Mouse (Mus musculus) forebrain, embryonic 15.5 days (tissue): ENCODE measurements around the gene Scn10a. TPM values are rescaled to one million over a fixed set of nuclear protein-coding genes. Genes with fewer than 3 reads are reported as not detected.

Source experiments
- ATAC-seq: fragments of 200-750 bp; cut with Nextera tagmentation; replicated peaks from 2 replicates; pipeline ENCODE4 v1.8.0; 2017; ENCODE audit warnings: mild to moderate bottlenecking, moderate TSS enrichment, moderate library complexity
- H3K27ac ChIP-seq: fragments of 300-500 bp; sonication (generic); replicated peaks from 2 replicates; pipeline ENCODE4 v1.5.1; 2015; ENCODE audit warnings: mild to moderate bottlenecking, inconsistent platforms
- H3K27me3 ChIP-seq: fragments of 300-500 bp; sonication (generic); 2 replicates; pipeline ENCODE4 v1.6.1; 2015; ENCODE audit warnings: inconsistent platforms
- H3K36me3 ChIP-seq: fragments of 300-500 bp; sonication (generic); 2 replicates; pipeline ENCODE4 v1.6.1; 2015; ENCODE audit warnings: mild to moderate bottlenecking, inconsistent platforms
- H3K4me1 ChIP-seq: fragments of 300-500 bp; sonication (generic); 2 replicates; pipeline ENCODE4 v1.6.1; 2015; ENCODE audit warnings: inconsistent platforms
- H3K4me2 ChIP-seq: fragments of 300-500 bp; sonication (generic); replicated peaks from 2 replicates; pipeline ENCODE4 v1.6.1; 2015; ENCODE audit warnings: mild to moderate bottlenecking, inconsistent platforms
- H3K4me3 ChIP-seq: fragments of 300-500 bp; sonication (generic); 2 replicates; pipeline ENCODE4 v1.5.1; 2015; ENCODE audit warnings: mild to moderate bottlenecking, inconsistent platforms
- H3K9ac ChIP-seq: fragments of 300-500 bp; sonication (generic); replicated peaks from 2 replicates; pipeline ENCODE4 v1.6.1; 2015; ENCODE audit warnings: mild to moderate bottlenecking, inconsistent platforms
- H3K9me3 ChIP-seq: fragments of 300-500 bp; sonication (generic); 2 replicates; pipeline ENCODE4 v1.6.1; 2016; ENCODE audit warnings: inconsistent platforms
- WGBS: fragments of 180-500 bp; shearing (Covaris S2); methylation state at CpG from one replicate; pipeline ENCODE4 v1.1.7; 2015; ENCODE audit warnings: mixed read lengths; 5-methylcytosine and 5-hydroxymethylcytosine counted together
- polyA plus RNA-seq: library from polyadenylated mRNA; unstranded; fragments of >200 nt; fragmentation: Nextera tagmentation; extraction: Ambion mirVana; gene quantifications from 2 replicates; pipeline ENCODE4 v1.2.1, GENCODE M21; 2015

Scn10a gene
- polyA plus RNA-seq, 1 experiment from 2014 or later = 0.20 TPM

DNA sequence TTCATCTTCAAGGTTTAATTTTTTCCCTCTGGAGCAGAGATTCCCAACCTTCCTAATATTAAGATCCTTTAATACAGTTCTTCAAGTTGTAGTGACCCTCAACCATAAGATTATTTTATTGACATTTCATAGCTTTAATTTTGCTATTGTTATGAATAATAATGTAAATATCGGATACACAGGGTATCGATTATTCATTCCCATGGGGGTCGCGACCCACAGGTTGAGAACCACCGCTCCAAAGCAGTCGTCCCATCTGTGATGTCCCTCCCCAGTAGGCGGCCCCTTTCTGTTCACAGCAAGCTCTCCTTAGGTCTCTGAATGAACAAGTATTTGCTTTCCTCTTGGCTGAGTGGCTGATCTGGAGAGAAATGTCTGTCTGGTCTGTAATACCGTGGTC, 129.5 kb downstream of the Scn10a start:
- 93% methylated on average over 8 of the region's 8 CpGs for WGBS
- ATAC-seq = no peak
- no peaks in the 10 kb centered on the region for H3K9me3 ChIP-seq
- no peak overlapping the region for H3K27ac ChIP-seq
- H3K27me3 ChIP-seq = no peaks in the 10 kb centered on the region
- peaks cover 5% of the 10 kb centered on the region; the same call in 1 of the 2 replicates for H3K4me1 ChIP-seq
- no peak overlapping the region for H3K4me3 ChIP-seq
- no peak overlapping the region for H3K4me2 ChIP-seq
- H3K9ac ChIP-seq = no peak overlapping the region
- H3K36me3 ChIP-seq = no peaks in the 10 kb centered on the region

- H3K4me3 ChIP-seq = no peak overlapping the region
- H3K36me3 ChIP-seq = no peaks in the 10 kb centered on the region
- no peaks in the 10 kb centered on the region for H3K9me3 ChIP-seq
- no peak overlapping the region for H3K27ac ChIP-seq
- 46% methylated on average over 26 of the region's 26 CpGs for WGBS
- peaks cover 5% of the 10 kb centered on the region; the same call in 1 of the 2 replicates for H3K4me1 ChIP-seq
- no peaks in the 10 kb centered on the region for H3K27me3 ChIP-seq
- no peak overlapping the region for H3K9ac ChIP-seq
- ATAC-seq = no peak
- H3K4me2 ChIP-seq = no peak overlapping the region
Measured at GRCm38 (mm10) chr9:119588763-119589449, 130.2 kb downstream of the Scn10a start.

GRCm38 (mm10) chr9:119580668-119581067, 138.5 kb downstream of the Scn10a start:
- no peaks in the 10 kb centered on the region for H3K36me3 ChIP-seq
- no peak overlapping the region for H3K4me3 ChIP-seq
- H3K9me3 ChIP-seq = no peaks in the 10 kb centered on the region
- peaks cover 16% of the 10 kb centered on the region for H3K4me1 ChIP-seq
- H3K27me3 ChIP-seq = peaks cover 37% of the 10 kb centered on the region
- no peak overlapping the region for H3K4me2 ChIP-seq
- no peak overlapping the region for H3K9ac ChIP-seq
- H3K27ac ChIP-seq = no peak overlapping the region
- 2% methylated on average over 6 of the region's 6 CpGs for WGBS
- peak; percentile 57; the same call in 1 of the 2 replicates for ATAC-seq

- no peak overlapping the region for H3K27ac ChIP-seq
- H3K27me3 ChIP-seq = peaks cover 37% of the 10 kb centered on the region
- H3K4me1 ChIP-seq = peaks cover 16% of the 10 kb centered on the region
- no peaks in the 10 kb centered on the region for H3K36me3 ChIP-seq
- no peak overlapping the region for H3K4me3 ChIP-seq
- H3K4me2 ChIP-seq = no peak overlapping the region
- H3K9me3 ChIP-seq = no peaks in the 10 kb centered on the region
- WGBS = 87% methylated on average over 17 of the region's 17 CpGs
- H3K9ac ChIP-seq = no peak overlapping the region
- ATAC-seq = 0 out of 2 replicates have a peak, but pooled peaks have one; percentile 18
Measured at GRCm38 (mm10) chr9:119580187-119580586, 138.9 kb downstream of the Scn10a start.

DNA sequence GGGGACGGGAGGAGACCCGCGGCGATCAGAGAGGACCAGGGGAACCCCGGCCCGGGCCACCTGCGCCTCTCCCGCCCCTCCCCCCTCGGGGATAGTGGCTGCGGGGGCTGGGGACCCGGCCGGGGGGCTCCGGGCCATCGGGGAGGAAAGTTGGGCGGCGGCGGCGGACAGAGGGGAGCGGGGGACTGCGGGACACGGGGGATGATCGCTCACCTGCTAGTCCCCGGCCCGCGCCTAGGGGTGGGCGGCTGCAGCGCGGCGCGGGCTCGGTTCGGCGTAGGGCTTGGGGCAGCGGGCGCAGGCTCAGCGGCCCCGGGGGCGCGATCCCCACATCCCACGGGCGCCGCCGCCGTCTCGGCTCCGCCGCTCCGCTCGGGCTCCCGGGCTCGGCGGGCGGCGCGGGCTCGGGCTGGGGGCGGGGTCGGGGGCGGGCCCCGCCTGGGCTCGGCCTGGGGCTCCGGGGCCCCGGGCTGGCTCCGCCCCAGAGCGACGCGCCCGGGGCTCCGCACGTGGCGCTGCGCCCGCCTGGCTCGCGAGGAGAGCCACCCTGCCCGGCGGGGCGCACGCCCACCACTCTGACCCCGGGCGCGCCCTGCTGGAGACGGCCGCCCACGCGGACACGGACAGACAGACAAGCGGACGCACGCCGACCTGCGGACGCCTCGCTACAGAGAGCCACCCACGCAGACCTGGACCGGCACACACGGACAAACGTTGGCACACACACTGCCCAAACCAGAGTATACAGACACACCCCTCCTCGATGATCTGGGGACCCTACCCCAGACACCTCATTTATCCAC, 140.3 kb downstream of the Scn10a start, which contains the start of gene Scn5a:
TSS of gene Scn5a (minus strand) at position 381 of the 803 bp plus-strand sequence.
- H3K27me3 ChIP-seq = peaks cover 42% of the 10 kb centered on the region
- peak; percentile 53 for ATAC-seq
- H3K9ac ChIP-seq = peak within 1 kb of the TSS; percentile 56
- no peaks in the 10 kb centered on the region for H3K36me3 ChIP-seq
- under 1% methylated on average over 50 of the region's 99 CpGs for WGBS
- H3K4me3 ChIP-seq = peak within 1 kb of the TSS; percentile 58
- H3K27ac ChIP-seq = no peak within 1 kb of the TSS
- peaks cover 16% of the 10 kb centered on the region for H3K4me1 ChIP-seq
- H3K9me3 ChIP-seq = no peaks in the 10 kb centered on the region
- peak within 1 kb of the TSS; percentile 98 for H3K4me2 ChIP-seq

GRCm38 (mm10) chr9:119578311-119578635, 140.8 kb downstream of the Scn10a start:
- Histone ChIP-seq H3K4me3 (peak overlapping the region; percentile 58), H3K36me3 (no peaks in the 10 kb centered on the region)

GRCm38 (mm10) chr9:119576977-119577376, 142.1 kb downstream of the Scn10a start:
- H3K27me3 ChIP-seq = peaks cover 42% of the 10 kb centered on the region
- no peak for ATAC-seq
- peaks cover 34% of the 10 kb centered on the region for H3K4me1 ChIP-seq
- no peak overlapping the region for H3K4me2 ChIP-seq
- H3K4me3 ChIP-seq = no peak overlapping the region
- H3K9ac ChIP-seq = no peak overlapping the region
- no peaks in the 10 kb centered on the region for H3K9me3 ChIP-seq
- no peak overlapping the region for H3K27ac ChIP-seq
- 85% methylated on average over 2 of the region's 2 CpGs for WGBS
- no peaks in the 10 kb centered on the region for H3K36me3 ChIP-seq

More at GRCm38 (mm10) chr9:119578311-119578635, 140.8 kb downstream of the Scn10a start:
- Histone ChIP-seq H3K27ac (no peak overlapping the region), H3K27me3 (peaks cover 42% of the 10 kb centered on the region), H3K4me2 (peak overlapping the region; percentile 98), H3K9ac (peak overlapping the region; percentile 56), H3K4me1 (peaks cover 21% of the 10 kb centered on the region), H3K9me3 (no peaks in the 10 kb centered on the region)
- ATAC-seq = 0 out of 2 replicates have a peak, but pooled peaks have one; percentile 3
- WGBS = under 1% methylated on average over 24 of the region's 24 CpGs

GRCm38 (mm10) chr9:119575732-119576131, 143.4 kb downstream of the Scn10a start:
- no peak for ATAC-seq
- Histone ChIP-seq H3K4me1 (peaks cover 47% of the 10 kb centered on the region), H3K4me3 (no peak overlapping the region), H3K27ac (no peak overlapping the region), H3K4me2 (no peak overlapping the region), H3K9ac (no peak overlapping the region), H3K27me3 (peaks cover 42% of the 10 kb centered on the region), H3K9me3 (no peaks in the 10 kb centered on the region), H3K36me3 (no peaks in the 10 kb centered on the region)
- WGBS = 67% methylated on average over 9 of the region's 9 CpGs

DNA sequence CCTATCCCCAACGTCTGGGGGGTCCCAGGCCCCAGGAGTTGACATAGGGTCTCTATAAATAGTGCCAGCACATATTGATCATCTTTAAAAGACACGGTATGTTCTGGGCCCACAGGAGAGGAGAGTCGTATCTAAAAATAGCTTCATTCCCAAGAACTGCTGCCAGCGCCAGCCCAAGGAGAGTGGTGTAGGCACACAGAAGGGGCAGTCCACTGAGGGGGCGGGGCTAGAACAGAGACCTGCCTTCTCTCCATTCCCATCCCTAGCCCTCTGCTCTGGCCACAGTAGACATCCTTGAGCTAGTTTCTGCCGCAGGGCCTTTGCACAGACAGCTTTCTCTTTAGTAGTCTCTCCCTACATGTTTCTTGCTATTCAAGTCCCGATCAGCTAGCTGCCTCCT, 144.8 kb downstream of the Scn10a start:
- H3K4me1 ChIP-seq = peaks cover 46% of the 10 kb centered on the region

DNA sequence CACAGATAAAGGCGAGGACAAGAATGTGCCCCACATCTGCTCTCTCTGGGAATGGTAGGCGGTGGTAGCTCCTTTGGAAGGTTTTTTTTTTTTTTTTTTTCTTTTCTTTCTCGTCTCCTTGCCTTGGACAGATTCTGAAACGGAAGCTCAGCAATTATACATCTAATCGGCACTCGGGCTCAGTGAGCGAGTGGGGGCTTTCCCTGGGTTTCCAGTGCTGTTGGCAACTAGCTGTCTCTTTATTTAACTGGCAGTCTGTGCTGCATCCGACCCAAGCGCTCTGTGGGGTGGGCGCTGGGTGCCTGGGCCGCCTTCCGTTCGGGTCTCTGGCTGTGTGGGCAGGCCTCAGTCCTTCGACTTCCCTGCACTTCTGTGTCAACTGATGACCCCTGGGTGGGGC, 146.1 kb downstream of the Scn10a start:
- 18% methylated on average over 14 of the region's 14 CpGs for WGBS
- Histone ChIP-seq H3K4me1 (peaks cover 34% of the 10 kb centered on the region), H3K27ac (no peak overlapping the region), H3K27me3 (peaks cover 18% of the 10 kb centered on the region), H3K4me2 (no peak overlapping the region), H3K9ac (no peak overlapping the region), H3K4me3 (no peak overlapping the region), H3K9me3 (no peaks in the 10 kb centered on the region), H3K36me3 (no peaks in the 10 kb centered on the region)
- ATAC-seq = no peak

More for the DNA sequence above, 144.8 kb downstream of the Scn10a start:
- H3K4me3 ChIP-seq = no peak overlapping the region
- no peak for ATAC-seq
- no peak overlapping the region for H3K27ac ChIP-seq
- 71% methylated on average over 7 of the region's 7 CpGs for WGBS
- H3K27me3 ChIP-seq = peaks cover 31% of the 10 kb centered on the region
- no peaks in the 10 kb centered on the region for H3K36me3 ChIP-seq
- H3K9ac ChIP-seq = no peak overlapping the region
- no peaks in the 10 kb centered on the region for H3K9me3 ChIP-seq
- H3K4me2 ChIP-seq = no peak overlapping the region

- Histone ChIP-seq H3K9ac (0 out of 2 replicates have a peak overlapping the region, but pooled peaks have one; percentile 1), H3K9me3 (no peaks in the 10 kb centered on the region), H3K4me3 (peak overlapping the region; percentile 34), H3K36me3 (no peaks in the 10 kb centered on the region), H3K4me2 (peak overlapping the region; percentile 55), H3K27ac (peak overlapping the region; percentile 25; the same call in 1 of the 2 replicates), H3K4me1 (peaks cover 34% of the 10 kb centered on the region), H3K27me3 (peaks cover 5% of the 10 kb centered on the region; the same call in 1 of the 2 replicates)
- ATAC-seq = peak; percentile 65
- under 1% methylated on average over 15 of the region's 15 CpGs for WGBS
Measured at GRCm38 (mm10) chr9:119571411-119571888, 147.7 kb downstream of the Scn10a start.

GRCm38 (mm10) chr9:119570652-119571051, 148.5 kb downstream of the Scn10a start:
- Histone ChIP-seq H3K27me3 (peaks cover 5% of the 10 kb centered on the region; the same call in 1 of the 2 replicates), H3K27ac (no peak overlapping the region), H3K4me3 (no peak overlapping the region), H3K9me3 (no peaks in the 10 kb centered on the region), H3K4me2 (0 out of 2 replicates have a peak overlapping the region, but pooled peaks have one; percentile 55), H3K36me3 (no peaks in the 10 kb centered on the region), H3K4me1 (peaks cover 34% of the 10 kb centered on the region), H3K9ac (no peak overlapping the region)
- no peak for ATAC-seq
- 21% methylated on average over 9 of the region's 9 CpGs for WGBS
